Mouse (Mus musculus) ovary, postnatal 10 days (tissue): ENCODE results near the gene Trex1.

Experiments
- DNase-seq: peaks from one replicate; pipeline ENCODE4 v3.0.0; 2022; ENCODE audit warnings: low spot score

Gene Trex1

DNA sequence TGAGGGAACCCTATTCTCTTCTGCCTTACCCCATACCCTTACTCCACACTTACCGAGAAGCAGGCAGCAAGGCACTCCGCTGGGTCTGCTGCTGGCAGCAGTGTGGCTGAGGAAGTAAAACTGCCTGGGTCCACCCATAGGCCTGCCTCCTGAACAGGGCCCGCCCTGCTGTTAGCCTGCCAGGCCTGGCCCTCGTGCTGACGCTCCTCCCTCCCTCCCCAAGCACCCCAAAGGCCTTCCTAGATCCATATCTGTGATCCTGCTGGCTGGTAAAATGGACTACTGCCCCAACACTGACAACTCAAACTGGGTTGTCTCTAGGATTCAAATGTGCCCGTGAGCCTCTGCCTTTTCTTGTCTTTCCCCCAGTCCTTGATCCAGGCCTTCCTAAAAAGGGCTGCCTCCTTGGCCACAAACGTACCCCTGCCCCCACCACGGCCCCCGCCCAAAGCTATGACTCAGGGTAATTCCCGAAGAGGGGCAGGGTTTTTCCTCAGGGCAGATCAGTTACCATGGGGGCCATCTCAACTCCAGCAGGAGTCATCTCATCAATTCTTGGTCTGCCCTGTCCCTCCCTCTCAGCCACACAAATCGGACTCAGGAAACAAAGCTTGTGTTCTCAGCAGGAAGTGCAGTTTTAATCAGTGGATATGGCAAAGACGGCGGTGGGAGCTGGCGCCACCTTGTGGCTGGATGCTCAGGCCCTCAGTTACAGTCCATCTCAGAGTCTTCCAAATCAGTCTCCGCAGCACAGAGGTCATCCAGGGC, at the start of gene Trex1:
Trex1 (minus strand) TSS at position 599 of the 768 bp plus-strand sequence.
- peak; percentile 78 for DNase-seq

DNA sequence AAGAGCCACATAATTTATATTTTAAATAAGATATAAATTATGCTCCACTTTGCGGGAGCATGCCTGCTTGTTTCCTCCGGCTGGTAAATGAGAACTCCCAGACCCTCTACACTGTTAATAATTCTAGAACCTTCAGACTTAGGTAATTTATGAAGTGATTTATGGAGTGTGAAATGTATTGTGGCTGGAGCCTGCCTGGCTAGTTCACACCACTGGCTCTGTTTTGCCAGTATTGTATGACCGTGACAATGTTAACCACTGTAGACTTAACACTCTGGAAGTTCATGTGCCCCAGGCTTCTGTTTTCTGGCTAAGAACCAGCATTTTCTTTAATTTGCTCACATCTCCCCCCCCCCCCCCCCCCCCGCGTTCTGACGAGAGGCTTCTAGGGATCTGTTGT, 47.8 kb upstream of the Trex1 start:
- no peak for DNase-seq

GRCm38 (mm10) chr9:109105648-109106047, 46.1 kb upstream of the Trex1 start:
- no peak for DNase-seq

DNA sequence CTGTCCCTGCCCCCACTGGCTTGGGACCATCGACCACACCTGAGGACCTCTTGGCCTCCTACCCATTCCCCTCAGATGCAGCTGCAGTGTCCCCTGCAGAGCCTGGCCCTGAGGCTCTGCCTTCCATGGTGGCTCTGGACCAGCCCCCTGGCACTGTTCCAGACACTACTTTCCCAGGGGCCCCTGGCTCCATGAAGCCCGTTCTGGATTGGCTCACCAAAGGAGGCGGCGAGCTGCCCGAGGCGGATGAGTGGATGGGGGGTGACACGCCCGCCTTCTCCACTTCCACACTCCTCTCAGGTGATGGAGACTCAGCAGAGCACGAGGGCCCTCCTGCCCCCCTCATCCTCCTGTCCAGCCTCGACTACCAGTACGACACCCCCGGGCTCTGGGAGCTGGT, 45.5 kb upstream of the Trex1 start:
- DNase-seq: no peak

DNA sequence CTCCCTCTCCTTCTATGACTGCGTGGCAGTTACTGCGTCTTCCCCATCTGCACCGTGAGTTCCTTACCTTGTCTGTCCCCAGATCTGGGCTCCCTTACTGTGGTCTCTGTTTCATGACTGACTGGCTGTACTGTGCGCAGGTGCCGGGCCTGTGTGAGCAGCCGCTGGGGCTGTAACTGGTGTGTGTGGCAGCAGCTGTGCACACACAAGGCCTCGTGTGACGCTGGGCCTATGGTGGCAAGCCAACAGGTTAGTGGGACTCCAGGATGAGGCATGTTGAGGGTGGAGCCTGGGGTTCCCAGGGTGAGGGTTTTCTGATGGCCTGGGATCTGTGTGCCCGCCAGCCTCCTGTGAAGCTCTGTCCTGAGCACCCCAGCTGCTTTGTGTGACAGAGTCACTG, 44.5 kb upstream of the Trex1 start:
- DNase-seq: no peak

DNA sequence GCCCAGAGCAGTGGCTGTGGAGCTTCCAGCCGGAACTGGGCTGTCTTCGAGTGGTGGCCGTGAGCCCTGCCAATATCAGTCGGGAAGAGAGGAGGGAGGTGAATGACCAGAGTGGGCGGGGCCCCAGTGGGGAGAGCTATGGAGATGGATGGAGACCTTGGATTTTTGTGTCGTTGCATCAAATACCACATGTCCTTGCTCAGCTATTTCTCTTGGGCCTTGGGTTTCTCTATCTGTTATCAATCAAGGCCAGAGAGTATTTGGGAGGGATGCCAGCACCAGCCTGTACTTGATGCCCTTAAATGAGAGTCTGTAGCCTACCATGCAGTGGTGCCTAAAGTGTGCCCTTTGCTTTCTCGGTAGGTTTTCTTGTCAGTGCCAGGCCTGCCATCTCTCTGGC, 43.7 kb upstream of the Trex1 start:
- DNase-seq: no peak

DNA sequence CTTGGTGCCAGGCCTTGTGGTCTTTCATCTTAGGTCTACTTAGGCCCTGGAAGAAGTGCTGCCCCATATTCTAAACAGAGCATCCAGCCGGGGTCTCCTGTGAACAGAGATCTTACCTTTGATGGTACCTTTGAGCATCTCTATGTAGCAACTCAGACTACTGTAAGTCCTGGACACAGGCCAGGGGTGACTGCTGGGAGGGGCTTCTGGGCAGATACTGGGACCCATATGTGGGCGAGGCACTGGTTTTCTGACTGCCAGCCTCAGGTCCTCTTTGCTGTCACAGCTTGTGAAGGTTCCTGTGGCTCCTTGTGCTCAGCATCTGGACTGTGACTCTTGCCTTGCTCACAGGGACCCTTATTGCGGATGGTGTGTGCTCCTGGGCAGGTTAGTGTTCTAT, 43.0 kb upstream of the Trex1 start:
- no peak for DNase-seq

DNA sequence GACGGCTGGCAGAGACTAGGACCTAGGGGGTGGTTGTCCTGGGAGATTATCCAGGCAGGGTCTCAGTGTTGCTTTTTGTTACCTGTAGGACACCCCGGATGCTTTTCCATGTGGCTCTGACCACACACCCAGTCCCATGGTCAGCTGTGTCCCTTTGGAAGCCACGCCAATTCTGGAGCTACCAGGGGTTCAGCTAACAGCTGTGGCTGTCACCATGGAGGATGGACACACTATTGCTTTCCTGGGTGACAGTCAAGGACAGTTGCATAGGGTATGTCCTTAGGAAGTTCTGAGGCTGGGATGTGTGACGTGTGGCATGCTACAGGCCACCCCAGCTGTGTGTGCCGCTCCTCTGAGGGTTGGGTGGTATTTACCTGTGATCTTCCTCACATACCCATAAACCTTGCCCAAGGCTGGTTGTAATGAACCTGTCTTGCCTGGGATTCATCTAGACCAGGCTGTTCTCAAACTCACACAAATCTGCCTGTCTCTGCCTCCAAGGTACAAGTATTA, 42.5 kb upstream of the Trex1 start:
- DNase-seq: no peak

DNA sequence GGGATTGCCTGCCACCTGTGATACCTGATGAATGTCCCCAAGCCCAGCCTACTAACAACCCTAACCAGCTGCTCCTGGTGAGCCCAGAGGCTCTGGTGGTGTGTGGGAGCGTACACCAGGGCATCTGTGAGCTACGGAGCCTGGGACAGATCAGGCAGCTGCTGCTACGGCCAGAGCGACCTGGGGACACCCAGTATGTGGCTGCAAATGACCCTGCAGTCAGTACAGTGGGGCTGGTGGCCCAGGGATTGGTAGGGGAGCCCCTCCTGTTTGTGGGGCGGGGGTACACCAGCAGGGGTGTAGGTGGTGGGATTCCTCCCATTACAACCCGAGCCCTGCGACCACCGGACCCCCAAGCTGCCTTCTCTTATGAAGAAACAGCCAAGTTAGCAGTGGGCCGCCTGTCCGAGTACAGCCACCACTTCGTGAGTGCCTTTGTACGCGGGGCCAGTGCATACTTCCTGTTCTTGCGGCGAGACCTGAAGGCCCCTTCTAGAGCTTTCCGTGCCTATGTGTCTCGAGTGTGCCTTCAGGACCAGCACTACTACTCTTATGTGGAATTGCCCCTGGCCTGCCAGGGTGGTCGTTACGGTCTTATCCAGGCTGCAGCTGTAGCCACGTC, 40.9 kb upstream of the Trex1 start:
- DNase-seq: no peak

- DNase-seq: no peak
Measured at GRCm38 (mm10) chr9:109098969-109099368, 39.4 kb upstream of the Trex1 start.

- DNase-seq: no peak
Measured at GRCm38 (mm10) chr9:109098366-109098765, 38.8 kb upstream of the Trex1 start.

GRCm38 (mm10) chr9:109097831-109098230, 38.3 kb upstream of the Trex1 start:
- no peak for DNase-seq

DNA sequence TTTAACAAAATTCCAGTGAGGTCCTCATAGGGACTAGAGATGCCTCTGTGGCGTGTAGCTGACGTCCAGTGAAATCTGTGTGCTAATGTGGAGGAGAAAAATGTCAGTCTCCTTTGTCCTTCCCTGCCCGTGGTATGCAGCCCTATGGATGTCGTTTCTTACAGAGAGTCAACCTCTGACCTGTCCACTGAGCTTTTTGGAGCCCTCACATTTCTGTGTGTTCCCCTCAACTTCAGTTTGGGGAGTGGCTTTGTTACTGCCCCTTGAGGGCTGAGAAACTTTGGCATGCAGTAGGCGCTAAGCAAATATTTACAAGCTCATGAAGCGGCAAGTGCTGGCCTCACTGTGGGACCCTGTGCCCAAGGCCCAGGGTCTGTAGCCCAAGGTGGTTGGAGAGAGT, 37.8 kb upstream of the Trex1 start:
- no peak for DNase-seq

- DNase-seq: no peak
Measured at GRCm38 (mm10) chr9:109096856-109097255, 37.3 kb upstream of the Trex1 start.

DNA sequence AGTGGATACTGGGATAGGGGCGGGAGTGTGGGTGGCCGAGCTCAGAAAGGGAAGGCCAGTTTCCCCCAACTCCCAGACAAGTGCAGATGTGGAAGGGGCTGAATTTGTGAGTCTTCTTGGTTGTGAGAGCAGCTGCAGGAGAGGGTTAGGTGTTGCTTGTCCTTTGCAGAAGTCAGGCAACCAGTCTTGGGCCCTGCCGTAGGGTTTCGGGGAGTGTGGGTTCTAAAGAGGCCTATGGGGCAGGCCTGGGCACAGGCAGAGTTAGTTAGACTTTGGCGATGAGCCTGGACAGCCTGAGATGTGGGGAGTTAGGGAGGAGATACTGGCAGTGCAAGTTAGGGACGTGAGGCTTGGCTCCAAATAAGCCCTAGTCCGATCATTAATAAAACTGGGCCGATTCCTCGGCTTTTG, 36.7 kb upstream of the Trex1 start:
- no peak for DNase-seq

- DNase-seq: peak; percentile 72
Measured at GRCm38 (mm10) chr9:109095137-109095982, 35.8 kb upstream of the Trex1 start, which contains the start of gene Plxnb1. Gene Plxnb1 (plus strand): TSS chr9:109095389.

GRCm38 (mm10) chr9:109094553-109095136, 35.1 kb upstream of the Trex1 start:
- peak; percentile 50 for DNase-seq

GRCm38 (mm10) chr9:109093786-109094552, 34.4 kb upstream of the Trex1 start:
- DNase-seq: no peak

DNA sequence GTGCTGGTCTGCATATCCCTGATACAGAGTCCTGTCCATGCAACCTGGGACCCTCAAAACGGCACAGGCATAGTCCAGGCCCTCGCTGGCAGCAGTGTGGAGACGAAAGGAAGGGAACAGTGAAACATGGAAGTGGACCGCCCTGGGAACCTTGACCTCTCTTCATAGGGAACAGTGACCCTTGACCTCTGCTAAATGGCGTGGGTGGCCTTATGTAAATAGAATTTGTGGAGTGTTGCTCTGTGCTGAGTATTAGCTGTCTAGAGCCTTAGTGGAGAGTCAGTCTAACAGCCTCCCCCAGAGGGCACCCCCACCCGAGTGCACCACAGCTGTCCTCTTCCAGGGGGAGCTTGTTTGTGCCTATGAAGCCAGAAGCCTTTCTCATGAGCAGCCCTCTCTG, 33.3 kb upstream of the Trex1 start:
- DNase-seq: no peak

GRCm38 (mm10) chr9:109091802-109092201, 32.3 kb upstream of the Trex1 start:
- DNase-seq: no peak

- DNase-seq: no peak
Measured at GRCm38 (mm10) chr9:109090446-109090845, 30.9 kb upstream of the Trex1 start.
